Mouse (Mus musculus) megakaryocyte, embryonic 14.5 days (primary cell): ENCODE data around the gene Map7.

Source experiments
- FLI1 ChIP-seq: IDR thresholded peaks from 2 replicates; pipeline ENCODE4 v1.6.1; 2012; ENCODE audit warnings: low read length, inconsistent platforms, mixed read lengths
- GATA1 ChIP-seq: IDR thresholded peaks from 3 replicates; pipeline ENCODE4 v1.6.1; 2012; ENCODE audit warnings: mixed read lengths, low read length, inconsistent platforms, borderline replicate concordance

GRCm38 (mm10) chr10:20234466-20234865 lies 86.2 kb downstream of the Map7 start:
- TF ChIP-seq GATA1: no peak
- no peak for TF ChIP-seq FLI1
